Mouse (Mus musculus) MEL (cell line): ENCODE measurements around the gene Cd300lf.

ENCODE experiments used
- GABPA ChIP-seq: IDR thresholded peaks from 2 replicates; pipeline ENCODE4 v1.6.1; 2012; ENCODE audit warnings: low read depth, mild to moderate bottlenecking, inconsistent platforms, low read length, improper control_type of control experiment, moderate library complexity
- NELFE ChIP-seq: IDR thresholded peaks from 2 replicates; pipeline ENCODE4 v1.6.1; 2011; ENCODE audit warnings: low read depth, low read length, improper control_type of control experiment
- TAL1 ChIP-seq: IDR thresholded peaks from 2 replicates; pipeline ENCODE4 v1.6.1; 2012; ENCODE audit warnings: mild to moderate bottlenecking, inconsistent platforms, low read length, moderate library complexity, mixed read lengths

DNA sequence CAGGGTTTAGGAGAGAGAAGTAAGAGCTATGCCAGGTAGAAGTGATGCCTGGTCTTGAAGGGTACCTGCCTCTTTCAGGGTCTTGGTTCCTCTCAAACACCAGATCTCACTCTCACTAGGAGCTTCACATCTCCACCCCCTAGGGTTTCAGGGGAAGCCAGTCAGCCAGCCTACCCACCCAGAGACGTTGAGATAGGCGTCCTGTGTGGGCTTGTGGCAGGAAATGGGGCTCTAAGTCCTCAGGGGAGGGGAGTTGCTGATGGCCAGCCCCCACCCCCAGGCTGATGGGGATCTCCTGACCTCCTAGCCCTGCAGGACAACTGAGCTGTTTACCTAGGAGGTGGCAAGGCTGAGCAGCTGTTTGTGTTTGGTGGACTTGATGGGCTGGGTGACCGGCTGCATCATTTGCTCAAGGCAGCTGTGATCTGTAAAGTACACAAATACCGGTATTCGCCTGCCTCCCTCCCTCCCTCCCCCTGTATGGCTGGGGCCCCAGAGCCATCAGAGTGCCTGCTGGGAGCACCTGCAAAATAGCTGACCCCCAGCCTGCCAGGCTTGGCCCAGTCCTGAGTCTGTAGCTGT, 21.4 kb upstream of the Cd300lf start:
- TF ChIP-seq TAL1: no peak
- no peak for TF ChIP-seq GABPA
- TF ChIP-seq NELFE: 0 out of 2 replicates have a peak, but pooled peaks have one; percentile 28
